ENCODE assay signal across 15 mouse cellular contexts in the genomic region with DNA sequence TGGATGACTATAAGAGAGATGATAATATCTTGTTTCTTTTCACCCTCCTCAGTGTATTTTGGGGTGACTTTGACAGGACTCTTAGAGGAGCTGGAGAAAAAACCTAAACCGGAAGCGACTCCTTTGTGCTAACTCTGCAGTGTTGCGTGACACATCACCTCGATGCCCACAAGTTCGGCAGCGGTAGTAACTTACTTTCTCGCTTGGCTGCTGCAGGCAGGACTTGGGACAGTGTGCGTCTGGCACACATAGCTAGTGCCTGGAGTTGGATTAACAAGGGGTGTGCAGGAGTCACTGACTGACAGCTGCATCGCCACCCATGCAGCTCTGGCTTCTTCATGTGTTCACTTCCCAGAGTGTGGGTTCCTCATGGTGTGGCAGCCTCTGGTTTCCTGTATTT. TPM values are rescaled to one million over a fixed set of nuclear protein-coding genes. Genes with fewer than 3 reads are reported as not detected.
A peak's percentile ranks its signal among the peaks of the same experiment; 100 is the strongest.
DNase-seq lines count a peak whose midpoint lies in the region; ATAC-seq lines count a peak whose summit lies in the region.
"Had no signal": no experiment of that assay in that cellular context is flagged by ENCODE, and none has a peak within 500 bp of the region (broad histone marks: within the 10 kb centered on the region; RNA-seq: fewer than 3 reads in every experiment).

No protein-coding gene starts in this region.

- H3K9me3 ChIP-seq in heart, embryonic 15.5 days (replicated peaks) = no peaks in the 10 kb centered on the region
- H3K9me3 ChIP-seq: forebrain, embryonic 13.5 days; kidney, embryonic 15.5 days; limb, embryonic 15.5 days; lung, embryonic 15.5 days; megakaryocyte, embryonic 14.5 days had no signal

- no peak overlapping the region for H3K4me3 ChIP-seq in heart, embryonic 15.5 days
- H3K4me3 ChIP-seq: forebrain, embryonic 13.5 days; kidney, embryonic 15.5 days; limb, embryonic 15.5 days; lung, embryonic 15.5 days; megakaryocyte, embryonic 14.5 days had no signal

- WGBS in heart, embryonic 15.5 days = 78% methylated on average over 9 of the region's 9 CpGs

- ATAC-seq in heart, embryonic 15.5 days (replicated peaks; ENCODE audit: insufficient number of reproducible peaks, insufficient read depth, low FRiP score, low read depth) = no peak
- ATAC-seq in monocyte, adult 5-6 weeks (replicated peaks; ENCODE audit: insufficient number of reproducible peaks, low FRiP score, low TSS enrichment, poor library complexity, severe bottlenecking) = no peak
- ATAC-seq: activated CD4-positive, CD25-positive, alpha-beta regulatory T cell, adult 4 months; forebrain, embryonic 13.5 days had no signal

- peaks cover 52% of the 10 kb centered on the region for H3K4me1 ChIP-seq in heart, embryonic 15.5 days (replicated peaks)
- H3K4me1 ChIP-seq: forebrain, embryonic 13.5 days had no signal

- DNase-seq in heart, adult 18-20 months = no peak
- peak; percentile 38 to 44 for DNase-seq in B cell, adult 2 months
- peak; percentile 44 for DNase-seq in T-cell, adult 2 months (ENCODE audit: low spot score)
- peak; percentile 37 to 38 for DNase-seq in natural killer cell, adult 2 months (ENCODE audit: low spot score in 2 of 2)
- DNase-seq in lung, postnatal 14 days = no peak
- DNase-seq: adrenal gland, postnatal 25 days; cerebellum, postnatal 10 days had no signal

- H3K4me2 ChIP-seq in heart, embryonic 15.5 days = no peak overlapping the region
- H3K4me2 ChIP-seq: forebrain, embryonic 13.5 days; kidney, embryonic 15.5 days; limb, embryonic 15.5 days; lung, embryonic 15.5 days had no signal

- peak overlapping the region; percentile 66 for H3K27ac ChIP-seq in heart, embryonic 15.5 days
- H3K27ac ChIP-seq: forebrain, embryonic 13.5 days; limb, embryonic 15.5 days; lung, embryonic 15.5 days had no signal

- no peaks in the 10 kb centered on the region for H3K27me3 ChIP-seq in heart, embryonic 15.5 days
- H3K27me3 ChIP-seq: forebrain, embryonic 13.5 days; kidney, embryonic 15.5 days; limb, embryonic 15.5 days; lung, embryonic 15.5 days; megakaryocyte, embryonic 14.5 days had no signal

- H3K36me3 ChIP-seq in heart, embryonic 15.5 days = no peaks in the 10 kb centered on the region; the same call in 1 of the 2 replicates
- H3K36me3 ChIP-seq: lung, embryonic 15.5 days had no signal

- no peak overlapping the region for H3K9ac ChIP-seq in heart, embryonic 15.5 days
- H3K9ac ChIP-seq: forebrain, embryonic 13.5 days; kidney, embryonic 15.5 days; limb, embryonic 15.5 days; lung, embryonic 15.5 days had no signal

RNA-seq across cellular contexts. Expression of a gene that starts 40.0 kb away (rescaled TPM):
- 3.0 and 8.4 TPM in 2 replicates for polyA plus RNA-seq in heart, embryonic 15.5 days (2015; fragmentation: Nextera tagmentation; extraction: Ambion mirVana)
- total RNA-seq in heart, adult 18-20 months (2021) = 1 to 10 TPM; 1.1 to 1.3 TPM
- 2.3 to 4.2 TPM (median 3.8 TPM) in 3 replicates for total RNA-seq in monocyte, adult 5-6 weeks (2017)

RNA-seq across cellular contexts. Expression of a gene that starts 51.8 kb away (rescaled TPM):
- polyA plus RNA-seq in heart, embryonic 15.5 days (2015; fragmentation: Nextera tagmentation; extraction: Ambion mirVana) = 289 and 356 TPM in 2 replicates
- total RNA-seq in heart, adult 18-20 months (2021) = 100 to 1,000 TPM; 219 to 232 TPM
- 35.5 to 40.2 TPM (median 39.7 TPM) in 3 replicates for total RNA-seq in monocyte, adult 5-6 weeks (2017)

Comparison
In these comparisons a context has a peak if more than half of its experiments do, and no peak if none do; other contexts are left out.
1. DNase-seq: peak in B cell, adult 2 months (2 of 2), T-cell, adult 2 months (single experiment) and natural killer cell, adult 2 months (2 of 2); none in heart, adult 18-20 months (0 of 2) and lung, postnatal 14 days (single experiment).